Mouse (Mus musculus) adrenal gland, postnatal 4 days (tissue): Measurements from ENCODE around the gene Tnfrsf8. TPM values are rescaled to one million over a fixed set of nuclear protein-coding genes. Genes with fewer than 3 reads are reported as not detected.
"Not testable (repeated sequence)": the region's sequence is repeated elsewhere in the genome, so short reads cannot be mapped to it uniquely, and the experiment has no call there.

Source experiments
- DNase-seq, 2 experiments: peaks; one replicate each; pipeline ENCODE4 v3.0.0; 2021 to 2022; ENCODE audit warnings: low spot score in 2 of 2, mixed read lengths in 2 of 2
- total RNA-seq, 2 experiments: library from RNA; stranded (reverse); gene quantifications; 2 replicates each; pipeline ENCODE4 v1.2.3; 2021

Tnfrsf8 gene
- total RNA-seq, 2 experiments from 2014 or later, result 0.22 to 0.34 TPM

DNA sequence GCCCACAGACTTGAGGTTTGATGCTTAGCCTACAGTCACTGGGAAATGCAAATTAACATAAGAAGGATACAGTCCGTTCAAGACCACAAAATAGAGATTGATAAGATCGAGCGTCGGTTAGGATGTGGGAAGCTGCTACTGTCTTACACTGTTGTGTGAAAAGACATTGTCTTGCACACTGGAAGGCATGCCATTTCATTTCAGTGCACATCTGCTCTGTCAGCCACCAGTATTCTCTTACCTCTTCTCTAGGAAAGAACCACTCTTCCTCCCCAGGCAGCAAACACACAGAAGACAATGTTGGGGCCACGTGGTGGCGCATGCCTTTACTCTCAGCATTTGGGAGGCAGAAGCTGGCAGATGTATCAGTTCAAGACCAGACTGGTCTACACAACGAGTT is 2.4 kb downstream of the Tnfrsf8 start:
- no peak for DNase-seq

GRCm38 (mm10) chr4:145310859-145311258 is 4.1 kb downstream of the Tnfrsf8 start:
- no peak for DNase-seq

DNA sequence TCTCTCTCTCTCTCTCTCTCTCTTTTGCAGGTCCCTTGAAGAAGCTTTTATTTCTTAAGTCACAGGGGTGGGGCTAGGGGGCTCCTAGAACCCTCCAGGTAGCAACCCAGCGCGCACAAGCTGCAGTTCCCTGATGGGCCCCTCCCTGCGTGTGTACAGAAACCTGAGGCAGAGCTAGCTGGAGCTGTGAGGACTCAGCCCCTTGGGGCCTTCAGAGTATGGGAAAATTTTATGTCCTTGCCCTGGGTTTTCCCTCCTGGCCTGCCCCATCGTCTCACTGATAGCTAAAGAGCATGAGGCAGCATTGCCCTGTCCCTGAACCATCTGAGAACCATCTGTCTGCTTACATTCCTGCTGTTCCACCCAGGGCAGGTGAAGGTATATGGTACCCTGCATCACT is 8.5 kb downstream of the Tnfrsf8 start:
- DNase-seq, result no peak

GRCm38 (mm10) chr4:145305661-145306362 is 9.2 kb downstream of the Tnfrsf8 start:
- not testable (repeated sequence) for DNase-seq

- DNase-seq, result no peak
Observed at GRCm38 (mm10) chr4:145304109-145304508, 10.9 kb downstream of the Tnfrsf8 start.

- DNase-seq, result no peak
Observed at GRCm38 (mm10) chr4:145302106-145302505, 12.9 kb downstream of the Tnfrsf8 start.

DNA sequence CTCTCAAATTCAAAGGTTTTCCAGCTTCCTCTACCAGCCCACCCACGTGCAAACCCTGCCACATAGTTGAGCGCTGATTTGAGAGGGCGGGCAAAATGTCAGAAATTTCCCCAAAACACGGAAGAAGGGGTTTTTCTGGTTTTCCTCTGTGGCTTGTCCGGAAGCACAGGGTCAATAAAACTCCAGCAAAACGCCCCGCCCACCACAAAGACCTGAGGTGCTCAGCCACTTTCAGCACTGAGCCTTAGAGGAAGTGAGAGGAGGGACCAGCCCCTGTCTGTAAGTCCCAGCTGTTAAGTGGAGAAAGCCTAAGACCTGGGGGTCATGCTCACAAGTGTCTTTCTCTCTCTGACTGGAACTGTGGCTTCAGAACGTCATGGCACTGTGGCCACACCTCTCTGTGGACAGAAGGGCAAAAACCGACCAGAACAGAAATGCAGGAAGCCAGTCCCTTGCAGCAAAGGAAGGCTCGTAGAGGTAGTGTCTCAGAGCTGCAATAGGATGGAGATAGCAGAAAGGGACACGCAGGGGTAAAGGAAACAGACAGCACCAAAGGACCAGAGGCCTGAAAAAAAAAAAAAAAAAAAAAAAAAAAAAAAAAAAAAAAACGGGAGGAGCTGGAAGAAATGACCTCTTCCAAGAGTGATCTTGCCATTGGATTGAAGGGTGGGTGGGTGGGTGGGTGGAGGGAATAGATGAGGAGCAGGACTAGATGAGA is 14.6 kb downstream of the Tnfrsf8 start:
- DNase-seq, result no peak

GRCm38 (mm10) chr4:145299355-145299754 is 15.6 kb downstream of the Tnfrsf8 start:
- no peak for DNase-seq

DNA sequence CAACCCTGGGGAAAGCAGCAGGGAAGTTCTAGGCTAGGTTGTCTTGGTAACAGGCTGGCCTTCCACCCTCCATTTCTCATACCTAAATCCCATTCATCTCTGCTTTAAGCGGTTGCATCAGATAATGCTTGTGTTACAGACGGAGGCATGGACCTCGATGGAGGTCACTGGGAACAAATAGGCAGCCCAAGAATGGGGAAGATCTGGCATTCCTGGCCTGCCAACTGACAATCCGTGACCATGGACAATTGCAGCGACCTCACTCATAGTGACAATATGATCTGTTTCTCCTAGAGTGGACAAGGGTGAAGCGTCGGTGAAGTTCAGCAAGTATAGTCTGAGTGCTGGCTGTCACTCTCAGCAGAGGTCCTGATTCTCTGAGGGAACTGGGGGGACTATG is 16.1 kb downstream of the Tnfrsf8 start:
- no peak for DNase-seq

- peak in 1 of 2 experiments; percentile 40 for DNase-seq
Observed at GRCm38 (mm10) chr4:145295589-145296300, 19.2 kb downstream of the Tnfrsf8 start.

- no peak for DNase-seq
Observed at GRCm38 (mm10) chr4:145294588-145294987, 20.4 kb downstream of the Tnfrsf8 start.

GRCm38 (mm10) chr4:145286369-145287120 is 28.4 kb downstream of the Tnfrsf8 start:
- peak in 1 of 2 experiments; percentile 31 for DNase-seq

DNA sequence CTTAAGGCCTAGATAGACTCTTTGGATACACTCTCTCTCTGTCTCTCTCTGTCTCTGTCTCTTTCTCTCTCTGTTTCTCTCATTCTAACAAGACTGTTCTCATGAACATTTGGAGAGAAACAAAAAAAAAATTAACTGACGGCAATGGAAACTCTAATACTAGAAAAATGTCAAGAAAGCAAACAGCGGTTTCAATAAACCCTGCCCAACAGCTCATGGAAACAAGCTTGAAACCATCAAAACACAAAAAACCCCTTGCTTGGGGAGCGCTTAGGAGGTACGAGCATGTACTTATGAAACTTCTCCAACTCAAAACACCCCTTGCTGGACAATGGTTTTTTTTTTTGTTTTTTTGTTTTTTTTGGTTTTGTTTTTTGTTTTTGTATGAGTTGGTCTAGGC is 30.3 kb downstream of the Tnfrsf8 start:
- no peak for DNase-seq

GRCm38 (mm10) chr4:145283441-145283840 is 31.5 kb downstream of the Tnfrsf8 start:
- no peak for DNase-seq

- DNase-seq, result no peak
Observed at GRCm38 (mm10) chr4:145280966-145281365, 34.0 kb downstream of the Tnfrsf8 start.

DNA sequence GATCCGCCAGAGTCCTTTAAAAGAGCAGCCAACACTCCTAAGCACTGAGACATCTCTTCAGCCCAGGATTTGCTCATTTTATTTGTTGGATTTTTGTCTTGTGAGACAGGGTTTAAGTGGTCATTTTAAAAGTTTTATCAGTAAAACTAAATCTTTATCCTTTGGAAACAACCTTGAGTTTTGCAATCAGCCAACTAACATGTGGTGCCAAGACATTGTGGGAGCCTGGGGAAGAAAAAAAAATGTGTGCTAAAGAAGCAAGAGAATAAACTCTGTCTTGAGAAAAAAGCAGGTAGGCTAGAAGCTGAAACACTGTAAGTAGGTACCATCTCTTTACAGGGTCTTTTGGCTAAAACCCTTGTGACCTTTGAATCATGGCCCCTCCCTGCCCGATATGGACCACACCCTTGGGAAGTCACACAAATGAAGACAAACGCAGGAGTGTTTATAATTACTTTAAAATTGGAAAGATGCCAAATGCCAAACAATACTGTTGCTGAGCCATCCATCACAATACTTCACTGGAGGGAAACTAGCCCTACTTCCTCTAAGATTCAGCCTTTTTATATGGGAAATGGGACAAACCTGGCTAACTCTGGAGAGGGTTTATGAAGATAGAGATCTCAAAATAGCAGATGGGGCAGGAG is 36.1 kb downstream of the Tnfrsf8 start:
- no peak for DNase-seq

DNA sequence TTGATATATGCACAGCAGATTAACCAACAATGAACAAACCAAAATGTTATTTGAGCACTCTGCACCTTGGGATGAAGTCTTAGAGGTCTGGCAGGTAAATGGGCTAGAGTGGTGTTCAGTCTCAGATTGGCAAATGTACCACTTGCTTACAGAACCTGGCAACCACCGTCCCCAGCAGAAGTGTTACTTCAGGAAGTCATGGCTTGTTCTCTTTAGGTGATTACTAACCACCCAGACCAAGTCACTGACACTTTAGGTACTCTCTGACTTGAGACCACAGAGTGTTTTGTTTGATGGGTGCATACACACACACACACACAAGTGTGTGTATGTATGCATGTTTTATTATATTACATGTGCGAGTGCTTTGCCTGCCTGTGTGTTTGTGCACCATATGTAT is 36.7 kb downstream of the Tnfrsf8 start:
- DNase-seq, result no peak

- no peak for DNase-seq
Observed at GRCm38 (mm10) chr4:145276368-145277249, 38.4 kb downstream of the Tnfrsf8 start.

DNA sequence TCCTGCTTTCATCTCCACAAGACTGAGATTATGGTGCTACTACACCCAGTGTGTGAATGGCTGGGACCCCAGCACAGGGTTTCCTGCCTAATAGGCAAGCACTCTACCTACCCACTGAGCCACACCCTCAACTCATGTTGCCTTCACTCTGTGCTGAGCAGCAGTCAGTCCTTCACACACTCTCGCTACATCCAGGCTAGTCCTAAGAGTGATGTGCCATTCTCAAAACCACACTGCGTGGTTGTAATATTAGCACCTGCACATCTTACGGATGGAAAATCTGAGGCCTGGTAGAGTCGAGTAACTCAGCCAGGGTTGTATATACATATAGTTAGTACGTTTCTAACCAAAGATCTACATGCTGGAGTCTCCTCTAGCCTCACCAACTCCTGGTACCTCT is 40.1 kb downstream of the Tnfrsf8 start:
- DNase-seq, result no peak

GRCm38 (mm10) chr4:145273923-145274322 is 41.0 kb downstream of the Tnfrsf8 start:
- no peak for DNase-seq
